Mouse (Mus musculus) testis, postnatal 10 days (tissue): ENCODE measurements around the gene Zim1.

Source experiments
- DNase-seq: peaks from one replicate; pipeline ENCODE4 v3.0.0; 2021; ENCODE audit warnings: low spot score

The Zim1 gene

DNA sequence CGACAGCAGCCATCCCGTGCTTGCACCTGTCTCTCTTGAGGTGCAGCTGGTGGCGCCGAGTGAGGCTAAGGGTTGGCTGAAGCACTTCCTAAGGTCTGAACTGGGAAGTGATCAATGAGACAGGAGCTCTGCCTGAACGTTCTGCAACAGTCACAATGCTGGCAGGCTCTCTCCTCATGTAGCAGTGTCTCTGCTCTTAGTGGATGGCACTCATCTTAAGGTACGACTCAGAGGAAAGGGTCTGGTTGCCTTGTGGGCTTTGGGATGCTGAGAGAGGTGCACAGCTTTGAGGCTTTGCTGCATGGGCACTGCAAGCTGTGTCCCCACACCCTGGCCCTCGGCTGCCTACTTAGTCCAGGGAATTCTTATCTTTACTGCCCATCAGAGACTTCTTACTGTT, 45.0 kb downstream of the Zim1 start:
- no peak for DNase-seq

GRCm38 (mm10) chr7:6650526-6650925, 45.7 kb downstream of the Zim1 start:
- no peak for DNase-seq

GRCm38 (mm10) chr7:6645821-6646220, 50.4 kb downstream of the Zim1 start:
- DNase-seq = peak; percentile 9

GRCm38 (mm10) chr7:6638076-6638475, 58.2 kb downstream of the Zim1 start:
- no peak for DNase-seq

DNA sequence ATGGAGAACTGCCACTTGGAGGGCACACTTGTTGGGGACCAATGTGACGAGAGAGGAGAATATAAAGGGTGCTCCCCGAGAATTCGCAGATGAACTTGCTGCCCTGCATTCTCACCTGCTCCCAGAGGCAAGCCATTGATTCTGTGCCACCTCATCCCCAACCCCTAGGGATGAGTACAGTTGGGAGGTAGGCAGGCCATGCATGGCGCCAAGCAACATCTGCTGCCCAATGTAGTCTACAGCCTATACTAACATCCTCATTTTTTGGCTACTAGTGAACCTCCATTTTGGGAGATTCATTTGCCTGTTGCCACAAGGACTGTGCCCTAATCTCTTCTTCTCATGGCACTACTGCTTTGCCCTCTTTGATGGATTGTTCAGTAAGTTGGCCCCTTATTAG, 59.5 kb downstream of the Zim1 start:
- DNase-seq = no peak

DNA sequence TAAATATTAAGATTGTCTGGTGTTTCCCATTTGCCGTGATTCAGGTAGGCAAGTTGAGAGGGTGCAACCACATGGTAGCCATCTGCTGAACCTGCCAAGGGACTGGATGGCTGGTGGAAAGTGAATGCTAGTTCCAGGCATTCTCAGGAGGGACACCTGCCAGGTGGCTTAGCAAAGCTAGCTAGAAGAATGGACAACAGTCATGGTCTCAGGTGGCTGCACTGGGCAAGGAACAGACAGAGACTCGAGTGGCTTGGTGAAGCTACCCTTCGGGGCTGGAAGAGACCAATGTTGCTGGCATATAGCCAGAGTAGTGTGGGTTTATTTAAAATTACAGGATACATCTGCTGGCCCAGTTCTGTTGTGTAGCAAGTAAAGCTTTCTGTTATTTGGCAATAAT, 60.4 kb downstream of the Zim1 start:
- no peak for DNase-seq
